Mouse (Mus musculus): Measurements from ENCODE around the gene Rdh1.

GRCm38 (mm10) chr10:127766564-127766963, 7.0 kb downstream of the Rdh1 start:
- TF ChIP-seq TAL1 (IDR thresholded peaks at IDR 0.05; ENCODE audit: low read length) (no peak), GATA1 (IDR thresholded peaks at IDR 0.05; ENCODE audit: low read length) (no peak)
